Mouse (Mus musculus) right cerebral cortex, postnatal 14 days (tissue): Measurements from ENCODE around the gene Slc4a5.
"Not testable (repeated sequence)": the region's sequence is repeated elsewhere in the genome, so short reads cannot be mapped to it uniquely, and the experiment has no call there.

ENCODE experiments used
- DNase-seq: peaks from one replicate; pipeline ENCODE4 v3.0.0; 2022

Gene Slc4a5

GRCm38 (mm10) chr6:83312021-83312420 lies 92.4 kb downstream of the Slc4a5 start:
- no peak for DNase-seq

- no peak for DNase-seq
Observed at GRCm38 (mm10) chr6:83312514-83312913, 92.9 kb downstream of the Slc4a5 start.

GRCm38 (mm10) chr6:83315293-83315692 lies 95.7 kb downstream of the Slc4a5 start:
- no peak for DNase-seq

DNA sequence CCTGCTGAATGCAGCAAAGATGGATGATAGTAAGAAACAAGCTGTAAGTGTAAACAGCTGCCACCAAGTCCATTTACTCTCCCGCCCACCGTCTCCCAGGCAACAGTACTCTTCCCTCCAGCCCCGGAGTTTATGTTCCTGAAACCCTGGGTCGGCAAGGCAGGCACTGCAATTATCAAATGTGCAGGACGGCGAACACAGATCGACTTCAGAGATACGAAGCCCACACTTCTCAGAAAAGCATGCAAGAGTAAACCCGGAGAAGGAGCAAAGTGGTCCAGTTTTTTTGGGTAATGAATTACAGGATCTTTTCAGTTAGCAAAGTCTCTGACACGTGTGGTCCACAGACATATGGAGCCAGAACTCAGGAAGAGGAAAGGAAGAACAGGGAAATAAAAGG lies 96.4 kb downstream of the Slc4a5 start:
- DNase-seq: no peak

DNA sequence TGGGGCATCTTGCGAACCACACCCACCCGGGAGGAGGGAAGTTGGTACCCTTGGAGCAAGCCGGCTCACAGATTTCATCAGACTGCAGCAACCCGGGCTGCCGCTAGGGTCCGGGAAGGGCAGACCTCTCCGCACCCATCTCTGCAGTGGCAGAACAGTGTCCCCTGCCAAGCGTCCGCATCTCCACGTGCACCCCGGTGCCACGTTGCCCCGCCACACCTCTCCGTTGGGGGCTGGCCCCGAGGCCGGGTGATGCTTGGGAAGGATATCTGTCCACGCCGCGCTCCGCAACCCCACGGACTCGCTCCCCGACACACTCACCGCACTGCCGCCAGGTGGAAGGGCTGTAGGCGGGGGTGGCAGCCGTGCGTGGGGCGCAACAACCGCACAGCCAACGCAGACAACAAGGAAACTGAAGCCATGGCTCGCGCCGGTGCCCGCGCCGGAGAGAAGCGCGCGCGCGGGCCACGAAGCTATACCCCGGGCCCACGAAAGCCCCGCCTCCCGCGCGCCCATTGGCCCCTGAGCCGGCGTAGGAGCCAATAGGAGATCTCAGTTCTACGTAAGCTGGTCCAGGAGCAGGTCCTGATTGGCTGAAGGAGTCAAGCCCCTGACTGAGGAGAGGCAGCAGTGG lies 97.6 kb downstream of the Slc4a5 start:
- peak; percentile 94 for DNase-seq

- DNase-seq: no peak
Observed at GRCm38 (mm10) chr6:83321927-83322326, 102.3 kb downstream of the Slc4a5 start.

GRCm38 (mm10) chr6:83322794-83323193 lies 103.2 kb downstream of the Slc4a5 start:
- DNase-seq: no peak

DNA sequence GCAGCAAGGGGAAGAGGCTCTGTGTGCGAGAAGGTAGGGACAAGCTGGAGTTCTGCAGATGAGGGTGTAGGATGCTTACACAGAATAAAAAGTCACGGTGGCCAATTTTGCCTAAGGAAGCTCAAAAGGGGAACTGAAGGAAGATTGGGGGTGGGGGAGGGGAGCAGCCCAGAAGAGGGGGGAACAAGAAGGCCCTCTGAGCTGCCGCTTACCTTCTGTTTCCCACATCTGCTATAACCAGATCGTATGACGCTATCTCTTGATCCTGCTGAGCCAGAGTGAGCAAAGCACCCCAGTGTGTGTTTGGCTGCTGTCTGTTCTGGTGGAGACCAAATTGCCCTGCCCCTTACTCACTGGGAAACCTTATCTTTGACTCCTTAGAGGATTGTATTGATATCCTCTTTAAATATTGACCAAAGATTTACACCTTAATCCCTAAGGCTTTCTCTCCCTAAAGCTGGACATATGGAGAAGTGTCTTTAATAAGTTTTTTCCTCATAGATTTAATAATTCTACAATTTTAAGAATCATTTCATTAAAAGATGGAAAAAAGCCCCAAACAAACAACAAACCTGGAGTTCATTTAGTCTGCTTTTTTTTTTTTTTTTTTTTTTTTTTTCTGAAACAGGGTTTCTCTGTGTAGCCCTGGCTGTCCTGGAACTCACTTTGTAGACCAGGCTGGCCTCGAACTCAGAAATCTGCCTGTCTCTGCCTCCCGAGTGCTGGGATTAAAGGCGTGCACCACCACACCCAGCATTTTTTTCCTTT lies 104.2 kb downstream of the Slc4a5 start:
- DNase-seq: no peak

DNA sequence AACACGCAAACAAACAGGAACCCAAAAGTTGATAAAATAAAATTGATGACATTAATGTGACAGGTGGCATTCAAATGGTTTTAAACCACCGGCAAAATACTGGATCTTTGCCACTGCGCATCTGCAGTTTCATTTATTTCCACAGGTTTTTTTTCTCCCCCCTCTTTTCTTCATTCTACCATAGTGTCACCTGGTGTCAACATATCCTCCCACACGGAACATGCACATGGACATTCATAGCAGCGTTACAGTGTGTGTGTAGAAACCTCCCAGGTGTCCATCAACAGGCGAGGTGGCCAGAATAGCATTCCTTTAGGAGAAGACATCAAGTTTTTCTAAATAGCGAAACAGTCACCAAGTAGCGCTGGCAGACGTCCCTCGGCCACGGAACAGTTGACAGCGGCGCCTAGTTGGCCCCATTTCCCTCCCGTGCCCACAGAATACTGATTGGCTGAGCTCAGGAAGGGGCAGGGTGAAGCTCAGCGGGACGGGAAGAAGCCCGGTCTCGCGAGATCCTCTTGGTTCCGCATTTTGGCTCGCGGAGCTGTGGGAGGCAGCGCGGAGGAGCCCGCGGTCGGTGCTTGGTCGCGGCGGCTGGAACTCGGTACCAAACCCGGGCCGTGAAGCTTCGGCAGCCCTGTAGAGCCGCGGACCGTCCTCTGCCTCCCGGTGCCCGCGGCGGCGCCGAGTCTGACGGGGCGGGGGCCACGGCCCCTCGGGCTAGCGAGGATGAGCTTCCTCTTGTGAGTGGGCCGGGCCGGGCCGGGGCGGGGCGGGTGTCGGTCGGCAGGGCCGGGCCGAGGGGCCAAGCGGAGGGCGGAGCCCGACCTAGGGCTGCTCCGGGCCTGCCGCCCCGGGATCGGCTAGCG lies 106.1 kb downstream of the Slc4a5 start, which contains the start of the genes Mthfd2 and Mob1a:
Gene Mthfd2, minus strand, starts transcription at position 384 of the 869 bp plus-strand sequence.
Gene Mob1a, plus strand, starts transcription at position 492 of the 869 bp plus-strand sequence.
- DNase-seq: peak; percentile 94

GRCm38 (mm10) chr6:83326394-83326736 lies 106.7 kb downstream of the Slc4a5 start:
- DNase-seq: no peak

- no peak for DNase-seq
Observed at GRCm38 (mm10) chr6:83326761-83327160, 107.1 kb downstream of the Slc4a5 start.

DNA sequence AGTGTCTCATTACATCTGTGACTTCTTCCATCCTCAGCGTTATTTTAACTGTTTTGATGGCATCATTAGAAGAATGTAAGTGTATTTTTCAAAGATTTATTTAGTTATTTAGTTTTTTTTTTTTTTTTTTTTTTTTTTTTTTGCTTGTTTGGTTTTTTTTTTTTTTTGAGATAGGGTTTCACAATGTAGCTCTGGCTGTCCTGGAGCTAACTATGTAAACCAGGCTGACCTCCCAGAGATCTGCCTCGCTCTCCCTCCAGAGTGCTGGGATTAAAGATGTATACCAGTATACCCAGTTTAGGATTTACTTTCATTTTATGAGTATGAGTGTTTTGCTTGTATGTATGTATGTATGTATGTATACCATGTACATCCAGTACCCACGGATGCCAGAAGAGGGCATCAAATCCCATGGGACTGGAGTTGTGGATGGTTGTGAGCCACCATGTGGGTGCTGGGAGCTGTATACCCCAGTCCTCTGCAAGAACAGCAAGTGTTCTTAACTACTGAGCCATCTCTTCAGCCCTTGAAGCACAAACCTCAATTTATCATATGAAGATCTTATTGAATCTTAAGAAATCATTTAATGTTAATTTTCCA lies 108.1 kb downstream of the Slc4a5 start:
- DNase-seq: no peak

GRCm38 (mm10) chr6:83341387-83341786 lies 121.8 kb downstream of the Slc4a5 start:
- no peak for DNase-seq

GRCm38 (mm10) chr6:83342957-83343356 lies 123.3 kb downstream of the Slc4a5 start:
- no peak for DNase-seq

- DNase-seq: not testable (repeated sequence)
Observed at GRCm38 (mm10) chr6:83345285-83345684, 125.7 kb downstream of the Slc4a5 start.

- DNase-seq: no peak
Observed at GRCm38 (mm10) chr6:83347916-83348315, 128.3 kb downstream of the Slc4a5 start.

DNA sequence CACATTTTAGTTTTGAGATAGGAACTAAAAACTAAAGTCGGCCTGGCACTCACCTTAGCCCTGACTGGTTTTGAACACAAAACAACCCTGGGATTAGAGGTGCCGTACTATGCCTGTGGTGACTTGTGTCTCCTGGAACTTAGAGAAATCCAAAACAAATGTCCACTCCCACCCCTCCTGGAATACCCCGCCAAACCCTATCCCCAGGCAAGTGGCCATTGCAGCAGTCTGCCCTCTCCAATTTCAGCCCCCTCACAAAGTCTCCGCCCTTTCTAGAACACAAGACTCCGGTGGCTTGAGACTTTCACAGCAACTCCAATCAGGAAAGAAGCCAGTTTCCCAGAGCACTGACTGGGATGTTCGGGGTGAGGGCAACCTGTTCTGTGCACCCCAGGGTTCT lies 129.2 kb downstream of the Slc4a5 start, which contains the start of gene Bola3:
Gene Bola3, plus strand, starts transcription at position 275 of the 400 bp plus-strand sequence.
- DNase-seq: no peak

GRCm38 (mm10) chr6:83349274-83349958 lies 129.8 kb downstream of the Slc4a5 start:
- DNase-seq: peak; percentile 90

GRCm38 (mm10) chr6:83350172-83350571 lies 130.5 kb downstream of the Slc4a5 start:
- DNase-seq: no peak

DNA sequence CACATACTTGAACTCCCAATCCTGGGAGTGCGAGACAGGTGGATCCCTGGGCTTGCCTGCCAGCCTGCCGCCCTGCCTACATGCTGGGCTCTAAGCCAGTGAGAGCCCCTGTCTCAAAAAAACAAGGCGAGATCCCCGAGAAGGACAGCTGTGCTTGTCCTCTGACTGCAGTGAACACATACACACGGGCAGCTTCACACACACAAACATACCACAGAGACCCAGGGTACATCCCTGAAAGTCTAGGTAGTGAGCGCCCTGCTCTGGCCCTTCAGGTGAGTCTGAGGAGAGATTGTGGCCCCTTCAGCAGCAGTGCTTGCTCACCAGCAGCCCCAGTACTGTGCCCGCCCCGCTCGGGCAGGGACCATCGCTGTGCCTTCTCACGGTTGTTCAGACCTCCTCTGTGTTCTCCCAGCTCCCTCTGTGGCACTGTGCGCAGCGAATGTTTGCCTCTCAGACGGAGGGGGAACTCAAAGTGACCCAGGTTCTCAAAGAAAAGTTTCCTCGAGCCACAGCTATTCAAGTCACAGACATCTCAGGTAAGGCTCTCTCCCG lies 131.3 kb downstream of the Slc4a5 start:
- DNase-seq: no peak

- no peak for DNase-seq
Observed at GRCm38 (mm10) chr6:83351490-83352160, 132.0 kb downstream of the Slc4a5 start.
